Mouse (Mus musculus) myocyte (in vitro differentiated cells): ENCODE results near the gene Ehbp1. TPM values are rescaled to one million over a fixed set of nuclear protein-coding genes. Genes with fewer than 3 reads are reported as not detected.
A peak's percentile ranks its signal among the peaks of the same experiment; 100 is the strongest.

Source experiments
- H3K27me3 ChIP-seq: one replicate; pipeline ENCODE4 v1.6.1; 2011; ENCODE audit not compliant: control insufficient read depth, insufficient read depth, insufficient read length
- H3K36me3 ChIP-seq: one replicate; pipeline ENCODE4 v1.6.1; 2011; ENCODE audit not compliant: control insufficient read depth, insufficient read depth
- H3K4me2 ChIP-seq: one replicate; pipeline ENCODE4 v1.6.1; 2011; ENCODE audit warnings: low read depth, control low read depth
- H3K4me3 ChIP-seq: one replicate; pipeline ENCODE4 v1.5.1; 2011; ENCODE audit warnings: mild to moderate bottlenecking, control low read depth, moderate library complexity
- H3K79me2 ChIP-seq: one replicate; pipeline ENCODE4 v1.6.1; 2011; ENCODE audit not compliant: control insufficient read depth, insufficient read depth
- H3ac ChIP-seq: one replicate; pipeline ENCODE4 v1.6.1; 2011; ENCODE audit not compliant: control insufficient read depth, insufficient read length
- CEBPB ChIP-seq: IDR thresholded peaks from 2 replicates; pipeline ENCODE4 v1.6.1; 2011; ENCODE audit warnings: mild to moderate bottlenecking, moderate library complexity; ENCODE audit not compliant: poor library complexity, insufficient read depth, severe bottlenecking
- E2F4 ChIP-seq: IDR thresholded peaks from one replicate; pipeline ENCODE4 v1.6.1; 2011; ENCODE audit warnings: mild to moderate bottlenecking, control low read depth, moderate library complexity; ENCODE audit not compliant: insufficient read depth
- MAX ChIP-seq: IDR thresholded peaks from one replicate; pipeline ENCODE4 v1.6.1; 2011; ENCODE audit warnings: low read depth, mild to moderate bottlenecking, control low read depth
- MYOD1 ChIP-seq, 3 experiments: IDR thresholded peaks; one replicate each; pipeline ENCODE4 v1.6.1; 2011; ENCODE audit warnings: control low read depth in 2 of 3, low read depth in 2 of 3, mild to moderate bottlenecking in 2 of 3, moderate library complexity in 1 of 3; ENCODE audit not compliant: insufficient read length in 2 of 3, control insufficient read depth in 1 of 3
- MYOG ChIP-seq, 3 experiments: IDR thresholded peaks; one replicate each; pipeline ENCODE4 v1.6.1; 2011; ENCODE audit warnings: control low read depth in 2 of 3, low read depth in 2 of 3, mild to moderate bottlenecking in 2 of 3; ENCODE audit not compliant: insufficient read length in 2 of 3, control insufficient read depth in 1 of 3, insufficient read depth in 1 of 3
- POLR2A ChIP-seq: IDR thresholded peaks from one replicate; pipeline ENCODE4 v1.6.1; 2011; ENCODE audit warnings: low read depth, mild to moderate bottlenecking, control low read depth, moderate library complexity; ENCODE audit not compliant: insufficient read length
- POLR2AphosphoS2 ChIP-seq: IDR thresholded peaks from one replicate; pipeline ENCODE4 v1.6.1; 2011; ENCODE audit warnings: low read depth, control low read depth; ENCODE audit not compliant: insufficient read length
- REST ChIP-seq: IDR thresholded peaks from one replicate; pipeline ENCODE4 v1.6.1; 2011; ENCODE audit warnings: mild to moderate bottlenecking, control low read depth, moderate library complexity; ENCODE audit not compliant: insufficient read depth, insufficient read length
- SRF ChIP-seq: IDR thresholded peaks from one replicate; pipeline ENCODE4 v1.6.1; 2011; ENCODE audit warnings: low read depth; ENCODE audit not compliant: control insufficient read depth, insufficient read length
- TCF12 ChIP-seq: IDR thresholded peaks from one replicate; pipeline ENCODE4 v1.6.1; 2011; ENCODE audit warnings: mild to moderate bottlenecking, control low read depth; ENCODE audit not compliant: poor library complexity, insufficient read depth, severe bottlenecking
- TCF3 ChIP-seq: IDR thresholded peaks from one replicate; pipeline ENCODE4 v1.6.1; 2011; ENCODE audit warnings: low read depth, control low read depth; ENCODE audit not compliant: insufficient read length
- USF1 ChIP-seq: IDR thresholded peaks from one replicate; pipeline ENCODE4 v1.6.1; 2011; ENCODE audit warnings: low read depth, mild to moderate bottlenecking, control low read depth, moderate library complexity
- polyA plus RNA-seq: library from polyadenylated mRNA; unstranded; fragments of >200 nt; fragmentation: generic; extraction: Trizol; gene quantifications from one replicate; pipeline ENCODE4 v1.2.1, GENCODE M21; 2012; ENCODE audit warnings: missing spikeins

Ehbp1 gene
- polyA plus RNA-seq, 1 experiment, result 4.0 TPM

DNA sequence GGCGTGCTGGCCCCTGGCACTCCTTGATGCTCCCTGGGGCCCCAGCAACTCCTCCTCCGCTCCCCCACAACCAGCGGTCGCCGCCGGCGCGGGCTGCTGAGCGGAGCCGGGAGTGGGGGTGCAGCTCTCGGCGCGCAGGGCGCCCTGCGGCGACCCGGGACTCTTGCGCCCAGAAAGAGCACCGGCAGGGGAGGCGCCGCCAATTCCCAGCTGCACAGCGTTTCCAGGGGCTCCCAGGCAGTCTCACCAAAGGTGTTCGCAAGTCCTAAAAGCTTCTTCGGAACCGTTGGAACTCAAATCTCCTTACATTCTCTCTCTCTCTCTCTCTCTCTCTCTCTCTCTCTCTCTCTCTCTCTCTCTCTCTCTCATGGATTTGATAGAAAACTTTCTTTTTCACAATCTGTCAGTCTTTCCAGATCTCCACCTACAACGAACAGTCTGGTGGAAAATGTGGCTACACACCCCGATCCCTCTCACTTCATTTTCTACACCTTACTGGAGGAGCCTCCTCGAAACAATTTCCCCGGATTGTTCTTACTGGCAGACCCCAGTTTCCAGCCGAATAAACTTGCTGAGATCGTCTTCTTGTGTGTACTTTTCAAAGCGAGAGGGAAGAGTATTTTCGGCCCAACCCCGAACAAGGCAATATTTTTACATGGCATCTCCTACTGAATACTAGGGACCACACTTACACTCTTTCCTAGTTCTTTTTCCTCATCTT lies 339.9 kb downstream of the Ehbp1 start:
- TF ChIP-seq SRF (no peak), MYOD1 (IDR thresholded peaks at IDR 0.05; ENCODE audit: control insufficient read depth in 1 of 3, insufficient read length in 2 of 3, low read depth in 2 of 3) (no peak), MYOG (IDR thresholded peaks at IDR 0.05; ENCODE audit: control insufficient read depth in 1 of 3, insufficient read depth in 1 of 3, insufficient read length in 2 of 3, low read depth in 2 of 3) (no peak), TCF3 (no peak), MAX (no peak), TCF12 (no peak), E2F4 (no peak), USF1 (no peak), POLR2A (no peak), REST (no peak), CEBPB (no peak), POLR2AphosphoS2 (no peak)
- no peaks in the 10 kb centered on the region for H3K36me3 ChIP-seq
- no peaks in the 10 kb centered on the region for H3K27me3 ChIP-seq
- peak overlapping the region; percentile 99 for H3K4me2 ChIP-seq
- no peaks in the 10 kb centered on the region for H3K79me2 ChIP-seq
- H3K4me3 ChIP-seq, result peak overlapping the region; percentile 40
- H3ac ChIP-seq, result peak overlapping the region; percentile 66

- no peaks in the 10 kb centered on the region for H3K27me3 ChIP-seq
- H3ac ChIP-seq, result peak overlapping the region; percentile 66
- no peaks in the 10 kb centered on the region for H3K36me3 ChIP-seq
- H3K4me2 ChIP-seq, result peak overlapping the region; percentile 99
- H3K4me3 ChIP-seq, result peak overlapping the region; percentile 40
- H3K79me2 ChIP-seq, result no peaks in the 10 kb centered on the region
- peak; percentile 65 for TF ChIP-seq POLR2A
- TF ChIP-seq USF1, result no peak
- peak; percentile 18 for TF ChIP-seq POLR2AphosphoS2
These were observed 340.6 kb downstream of the Ehbp1 start for GRCm38 (mm10) chr11:22001321-22002061.

- H3K79me2 ChIP-seq, result no peaks in the 10 kb centered on the region
- H3K4me2 ChIP-seq, result peak overlapping the region; percentile 68
- TF ChIP-seq REST (no peak), MAX (no peak), CEBPB (no peak), TCF3 (no peak), POLR2A (no peak), SRF (no peak), MYOG (IDR thresholded peaks at IDR 0.05; ENCODE audit: control insufficient read depth in 1 of 3, insufficient read depth in 1 of 3, insufficient read length in 2 of 3, low read depth in 2 of 3) (no peak), POLR2AphosphoS2 (no peak), TCF12 (no peak), USF1 (no peak), E2F4 (no peak), MYOD1 (IDR thresholded peaks at IDR 0.05; ENCODE audit: control insufficient read depth in 1 of 3, insufficient read length in 2 of 3, low read depth in 2 of 3) (no peak)
- no peak overlapping the region for H3ac ChIP-seq
- no peaks in the 10 kb centered on the region for H3K36me3 ChIP-seq
- no peaks in the 10 kb centered on the region for H3K27me3 ChIP-seq
- H3K4me3 ChIP-seq, result peak overlapping the region; percentile 40
These were observed 341.6 kb downstream of the Ehbp1 start for GRCm38 (mm10) chr11:22000316-22001076.

DNA sequence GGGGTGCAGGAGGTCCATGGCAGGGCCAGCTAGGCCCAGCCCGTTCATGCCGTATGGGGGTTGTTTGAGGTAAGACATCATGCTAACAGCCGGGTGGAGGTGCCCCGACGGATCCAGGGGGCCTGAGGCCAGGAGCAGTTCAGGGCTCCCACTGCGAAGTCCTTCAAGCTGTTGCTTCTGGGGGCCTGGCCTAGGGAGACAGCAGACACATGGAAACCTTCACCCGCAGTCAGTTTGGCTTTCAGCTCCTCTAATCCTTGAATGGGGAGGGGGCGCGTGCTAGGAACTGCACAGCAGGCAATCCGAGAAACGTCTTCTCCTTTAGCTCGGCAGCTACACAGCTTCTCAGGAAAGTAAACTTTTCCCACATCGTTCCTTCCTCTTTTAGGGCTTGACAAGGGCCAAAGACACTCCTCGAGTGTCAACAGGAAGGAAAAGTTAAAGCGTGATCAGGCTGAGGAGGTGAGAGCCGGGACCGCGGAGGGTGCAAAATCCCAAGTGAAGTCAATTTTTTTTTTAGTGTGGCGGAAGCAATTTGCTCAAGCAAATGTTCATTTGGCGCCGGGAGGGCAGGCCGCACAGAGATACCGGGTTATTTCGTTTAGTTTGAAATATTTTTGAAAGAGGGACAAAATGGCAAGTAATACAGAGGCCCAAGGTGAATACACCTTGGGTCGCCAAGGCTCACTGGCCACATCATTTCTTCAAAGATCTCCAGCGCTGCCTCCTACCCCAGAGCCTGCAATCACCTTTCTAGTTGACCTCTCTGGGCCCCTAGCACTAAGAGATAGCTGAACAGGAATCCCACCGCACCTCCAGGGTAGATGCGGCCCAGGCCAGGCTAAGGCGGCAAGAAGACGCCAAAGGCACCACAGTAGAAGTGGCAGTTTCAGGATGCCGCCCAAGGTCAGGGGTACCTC lies 342.4 kb downstream of the Ehbp1 start:
- no peak overlapping the region for H3K4me2 ChIP-seq
- no peaks in the 10 kb centered on the region for H3K36me3 ChIP-seq
- H3K4me3 ChIP-seq, result no peak overlapping the region
- no peak overlapping the region for H3ac ChIP-seq
- no peaks in the 10 kb centered on the region for H3K79me2 ChIP-seq
- TF ChIP-seq SRF (no peak), REST (no peak), E2F4 (no peak), POLR2A (no peak)
- H3K27me3 ChIP-seq, result no peaks in the 10 kb centered on the region
